Mouse (Mus musculus): ENCODE data around the gene Zfp551. TPM values are rescaled to one million over a fixed set of nuclear protein-coding genes. Genes with fewer than 3 reads are reported as not detected.

Gene Zfp551
- 0.89 and 1.2 TPM in 2 replicates for polyA plus RNA-seq (2015; fragmentation: Nextera tagmentation; extraction: Ambion mirVana)

DNA sequence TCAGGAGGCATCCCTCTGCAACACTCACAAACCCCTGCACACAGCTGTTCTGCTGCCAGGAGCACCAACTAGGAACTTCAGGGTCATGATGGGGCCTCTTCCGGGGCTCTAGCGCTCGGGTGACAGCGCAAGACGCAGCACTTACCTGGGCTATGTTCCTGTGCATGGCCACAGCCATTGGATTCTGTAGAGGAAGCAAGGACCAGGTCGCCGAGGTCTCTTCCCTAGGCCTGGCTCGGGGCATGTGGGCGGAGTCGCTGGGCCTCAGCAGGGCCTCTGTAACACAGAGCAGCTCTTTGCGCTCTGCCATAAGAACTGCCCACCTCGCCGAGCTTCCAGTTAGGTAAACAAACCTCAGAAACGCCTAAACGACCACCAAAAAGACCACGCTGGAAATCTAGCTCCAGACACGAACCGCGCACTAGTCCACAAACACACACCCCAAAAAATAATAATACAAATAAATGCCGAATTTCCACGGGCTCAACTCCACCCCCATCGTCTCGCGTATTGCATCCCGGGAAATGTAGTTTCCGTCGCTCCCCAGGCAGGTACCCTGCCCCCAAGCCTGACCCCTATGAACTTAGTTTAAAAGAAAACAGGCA, at the start of gene Zfp551:
Zfp551 (minus strand) TSS at position 507 of the 605 bp plus-strand sequence.

DNA sequence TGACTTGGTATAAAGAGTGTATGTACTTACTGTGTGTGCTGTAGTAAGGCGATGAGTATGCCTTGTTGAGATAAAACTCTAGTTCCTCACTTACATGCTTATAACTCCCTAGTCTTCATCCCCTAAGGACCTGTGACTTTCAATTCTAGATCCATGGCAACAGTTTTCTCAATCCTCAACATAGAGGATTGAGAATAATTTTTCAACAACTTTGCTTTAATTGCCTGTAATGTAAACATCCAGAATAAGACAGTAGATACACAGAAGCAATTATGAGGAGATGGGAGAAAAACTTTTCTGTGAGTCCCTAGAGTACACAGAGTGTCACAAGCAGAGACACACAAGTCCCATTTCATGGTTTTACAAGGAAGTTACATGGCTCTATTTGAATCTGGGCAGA, 53.4 kb downstream of the Zfp551 start, which contains the start of gene Vmn1r84:
Vmn1r84 (minus strand) TSS at position 101 of the 400 bp plus-strand sequence.

Other genes with a start within 250 kb of the Zfp551 start
- gene Vmn1r80, start 233.5 kb downstream of the Zfp551 start, polyA plus RNA-seq (2015; fragmentation: Nextera tagmentation; extraction: Ambion mirVana): not detected in 2 replicates
- not detected in 2 replicates for gene Vmn1r81, start 154.5 kb downstream of the Zfp551 start, polyA plus RNA-seq (2015; fragmentation: Nextera tagmentation; extraction: Ambion mirVana)
- gene Vmn1r82, start 122.3 kb downstream of the Zfp551 start, polyA plus RNA-seq (2015; fragmentation: Nextera tagmentation; extraction: Ambion mirVana): not detected in 2 replicates
- not detected in 2 replicates for gene Vmn1r83, start 93.3 kb downstream of the Zfp551 start, polyA plus RNA-seq (2015; fragmentation: Nextera tagmentation; extraction: Ambion mirVana)
- gene Vmn1r84, start 53.5 kb downstream of the Zfp551 start, polyA plus RNA-seq (2015; fragmentation: Nextera tagmentation; extraction: Ambion mirVana): not detected in 2 replicates
- 3.4 and 4.8 TPM in 2 replicates for gene Zfp606, start 55.5 kb upstream of the Zfp551 start, polyA plus RNA-seq (2015; fragmentation: Nextera tagmentation; extraction: Ambion mirVana)
- gene 2900092C05Rik, start 89.8 kb upstream of the Zfp551 start, polyA plus RNA-seq (2015; fragmentation: Nextera tagmentation; extraction: Ambion mirVana): not detected in 2 replicates
- gene Vmn2r53, start 186.0 kb upstream of the Zfp551 start, polyA plus RNA-seq (2015; fragmentation: Nextera tagmentation; extraction: Ambion mirVana): not detected in 2 replicates
- gene Vmn2r54, start 217.6 kb upstream of the Zfp551 start, polyA plus RNA-seq (2015; fragmentation: Nextera tagmentation; extraction: Ambion mirVana): not detected in 2 replicates

Measured in spleen, postnatal 0 days (tissue).